Mouse (Mus musculus) erythroblast, adult 5-6 weeks (primary cell): ENCODE measurements around the gene Arhgap30. TPM values are rescaled to one million over a fixed set of nuclear protein-coding genes. Genes with fewer than 3 reads are reported as not detected.

Source experiments
- ATAC-seq: replicated peaks from 2 replicates; pipeline ENCODE4 v1.8.0; 2016; ENCODE audit warnings: moderate number of reproducible peaks, mild to moderate bottlenecking, moderate TSS enrichment, inconsistent platforms; ENCODE audit not compliant: poor library complexity, low FRiP score, severe bottlenecking
- total RNA-seq, 2 experiments: library from RNA; stranded (forward) in 1 of 2; stranded (reverse) in 1 of 2; fragments of 150-400 nt in 1 of 2; fragments of 200-764, 138-1000 nt in 1 of 2; gene quantifications; 2 replicates each; pipeline versions ENCODE4 v1.2.3 to v1.2.4; 2015 to 2017; ENCODE audit warnings: low replicate concordance in 2 of 2

Gene Arhgap30
- total RNA-seq, 2 experiments from 2014 or later = 21.1 to 25.9 TPM

DNA sequence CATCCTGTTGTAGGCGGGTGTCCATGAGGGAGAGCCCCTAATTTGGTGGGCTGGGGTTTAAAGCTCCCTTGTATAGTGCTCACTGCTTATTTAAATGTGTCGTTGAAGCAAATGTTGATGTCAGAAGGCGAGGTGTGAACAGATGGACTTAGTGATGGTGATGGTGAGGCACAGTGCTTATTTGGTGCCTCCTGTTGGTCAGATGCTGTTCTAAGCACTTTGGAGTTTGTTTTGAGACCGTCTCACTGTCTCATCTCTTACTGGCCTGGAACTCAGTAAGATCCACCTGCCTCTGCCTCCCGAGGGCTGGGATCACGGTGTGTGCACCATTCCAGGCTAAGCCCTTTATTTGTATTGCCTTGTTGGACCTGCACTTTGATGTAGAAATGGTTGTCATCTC is 66.2 kb downstream of the Arhgap30 start:
- ATAC-seq = no peak

DNA sequence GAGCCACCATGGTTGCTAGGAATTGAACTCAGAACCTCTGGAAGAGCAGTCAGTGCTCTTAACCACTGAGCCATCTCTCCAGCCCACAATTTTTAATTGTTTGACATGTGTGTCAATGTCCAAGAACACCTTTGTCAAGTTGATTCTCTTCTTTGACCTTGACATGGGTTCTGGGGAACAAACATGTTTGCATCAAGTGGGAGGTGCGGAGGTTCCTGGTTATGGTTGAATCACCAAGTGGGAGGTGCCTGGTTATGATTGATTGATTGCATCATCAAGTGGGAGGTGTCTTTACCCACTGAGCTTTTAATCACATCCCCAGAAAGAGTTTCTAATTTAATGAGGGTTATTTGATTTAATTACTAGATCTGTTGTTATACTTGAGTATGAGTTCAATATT is 68.8 kb downstream of the Arhgap30 start:
- ATAC-seq = no peak

DNA sequence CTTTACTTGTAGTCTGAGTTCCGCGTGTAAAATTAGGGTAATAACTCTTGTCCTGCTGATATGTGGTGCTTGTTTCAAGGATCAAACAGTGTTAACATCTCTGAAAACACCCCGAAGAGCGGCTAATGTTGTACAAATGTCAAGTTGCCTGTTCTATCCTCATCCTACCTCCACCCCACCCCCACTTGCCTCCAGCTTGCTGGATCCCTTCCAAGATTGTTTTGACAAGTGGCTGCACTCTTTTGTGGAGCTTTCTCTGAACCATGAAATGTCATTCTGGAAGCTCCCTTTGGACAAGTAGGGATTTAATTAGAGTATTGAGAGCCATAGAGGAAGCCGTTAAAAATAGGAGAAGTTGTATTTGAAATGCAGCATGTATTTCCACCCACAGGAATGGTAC is 71.0 kb downstream of the Arhgap30 start:
- ATAC-seq = no peak

Other genes starting within 250 kb of the Arhgap30 start
- 15.6 and 40.3 TPM in 2 replicates for gene Sdhc, start 238.4 kb upstream of the Arhgap30 start, total RNA-seq (2015; ENCODE audit: low replicate concordance)
- 9.2 and 20.0 TPM in 2 replicates for gene Sdhc, start 238.4 kb upstream of the Arhgap30 start, total RNA-seq (2017; ENCODE audit: low replicate concordance)
- gene Mpz, start 238.2 kb upstream of the Arhgap30 start, total RNA-seq (2015; ENCODE audit: low replicate concordance) = not detected in 2 replicates
- not detected in 2 replicates for gene Mpz, start 238.2 kb upstream of the Arhgap30 start, total RNA-seq (2017; ENCODE audit: low replicate concordance)
- gene Pcp4l1, start 192.7 kb upstream of the Arhgap30 start, total RNA-seq (2015; ENCODE audit: low replicate concordance) = not detected in 2 replicates
- gene Pcp4l1, start 192.7 kb upstream of the Arhgap30 start, total RNA-seq (2017; ENCODE audit: low replicate concordance) = 0.84 and 3.2 TPM in 2 replicates
- gene Nr1i3, start 175.0 kb upstream of the Arhgap30 start, total RNA-seq (2015; ENCODE audit: low replicate concordance) = not detected in 2 replicates
- gene Nr1i3, start 175.0 kb upstream of the Arhgap30 start, total RNA-seq (2017; ENCODE audit: low replicate concordance) = not detected in 2 replicates
- 4.0 and 4.2 TPM in 2 replicates for gene Tomm40l, start 166.4 kb upstream of the Arhgap30 start, total RNA-seq (2015; ENCODE audit: low replicate concordance)
- gene Tomm40l, start 166.4 kb upstream of the Arhgap30 start, total RNA-seq (2017; ENCODE audit: low replicate concordance) = 2.2 and 2.6 TPM in 2 replicates
- gene Apoa2, start 163.9 kb upstream of the Arhgap30 start, total RNA-seq (2015; ENCODE audit: low replicate concordance) = not detected in 2 replicates
- gene Apoa2, start 163.9 kb upstream of the Arhgap30 start, total RNA-seq (2017; ENCODE audit: low replicate concordance) = not detected in 2 replicates
- 269 and 282 TPM in 2 replicates for gene Fcer1g, start 154.6 kb upstream of the Arhgap30 start, total RNA-seq (2015; ENCODE audit: low replicate concordance)
- 89.5 and 162 TPM in 2 replicates for gene Fcer1g, start 154.6 kb upstream of the Arhgap30 start, total RNA-seq (2017; ENCODE audit: low replicate concordance)
- 0.19 TPM in 1 of 2 replicates, not detected in the other for gene Adamts4, start 138.5 kb upstream of the Arhgap30 start, total RNA-seq (2015; ENCODE audit: low replicate concordance)
- not detected in 2 replicates for gene Adamts4, start 138.5 kb upstream of the Arhgap30 start, total RNA-seq (2017; ENCODE audit: low replicate concordance)
- 62.9 and 78.4 TPM in 2 replicates for gene Ndufs2, start 137.6 kb upstream of the Arhgap30 start, total RNA-seq (2015; ENCODE audit: low replicate concordance)
- 48.0 and 62.1 TPM in 2 replicates for gene Ndufs2, start 137.6 kb upstream of the Arhgap30 start, total RNA-seq (2017; ENCODE audit: low replicate concordance)
- gene B4galt3, start 118.6 kb upstream of the Arhgap30 start, total RNA-seq (2015; ENCODE audit: low replicate concordance) = 8.1 and 11.3 TPM in 2 replicates
- 7.7 and 29.1 TPM in 2 replicates for gene B4galt3, start 118.6 kb upstream of the Arhgap30 start, total RNA-seq (2017; ENCODE audit: low replicate concordance)
- 416 and 462 TPM in 2 replicates for gene Ppox, start 107.8 kb upstream of the Arhgap30 start, total RNA-seq (2015; ENCODE audit: low replicate concordance)
- gene Ppox, start 107.8 kb upstream of the Arhgap30 start, total RNA-seq (2017; ENCODE audit: low replicate concordance) = 506 and 765 TPM in 2 replicates
- 9.6 and 12.1 TPM in 2 replicates for gene Usp21, start 101.0 kb upstream of the Arhgap30 start, total RNA-seq (2015; ENCODE audit: low replicate concordance)
- 9.4 and 13.9 TPM in 2 replicates for gene Usp21, start 101.0 kb upstream of the Arhgap30 start, total RNA-seq (2017; ENCODE audit: low replicate concordance)
- gene Ufc1, start 93.9 kb upstream of the Arhgap30 start, total RNA-seq (2015; ENCODE audit: low replicate concordance) = 23.4 and 28.6 TPM in 2 replicates
- gene Ufc1, start 93.9 kb upstream of the Arhgap30 start, total RNA-seq (2017; ENCODE audit: low replicate concordance) = 13.9 and 19.3 TPM in 2 replicates
- gene Dedd, start 59.8 kb upstream of the Arhgap30 start, total RNA-seq (2015; ENCODE audit: low replicate concordance) = 3.8 and 4.8 TPM in 2 replicates
- 4.3 and 6.7 TPM in 2 replicates for gene Dedd, start 59.8 kb upstream of the Arhgap30 start, total RNA-seq (2017; ENCODE audit: low replicate concordance)
- 6.7 and 7.3 TPM in 2 replicates for gene Nit1, start 43.3 kb upstream of the Arhgap30 start, total RNA-seq (2015; ENCODE audit: low replicate concordance)
- 11.0 and 13.8 TPM in 2 replicates for gene Nit1, start 43.3 kb upstream of the Arhgap30 start, total RNA-seq (2017; ENCODE audit: low replicate concordance)
- gene Pfdn2, start 43.3 kb upstream of the Arhgap30 start, total RNA-seq (2015; ENCODE audit: low replicate concordance) = 5.4 and 7.1 TPM in 2 replicates
- gene Pfdn2, start 43.3 kb upstream of the Arhgap30 start, total RNA-seq (2017; ENCODE audit: low replicate concordance) = 1.5 and 15.1 TPM in 2 replicates
- not detected in 2 replicates for gene Klhdc9, start 28.2 kb upstream of the Arhgap30 start, total RNA-seq (2015; ENCODE audit: low replicate concordance)
- gene Klhdc9, start 28.2 kb upstream of the Arhgap30 start, total RNA-seq (2017; ENCODE audit: low replicate concordance) = not detected in 2 replicates
- gene Nectin4, start 18.9 kb upstream of the Arhgap30 start, total RNA-seq (2015; ENCODE audit: low replicate concordance) = not detected in 2 replicates
- gene Nectin4, start 18.9 kb upstream of the Arhgap30 start, total RNA-seq (2017; ENCODE audit: low replicate concordance) = 0.68 TPM in 1 of 2 replicates, not detected in the other
- 2.7 and 12.7 TPM in 2 replicates for gene Usf1, start 22.4 kb downstream of the Arhgap30 start, total RNA-seq (2015; ENCODE audit: low replicate concordance)
- gene Usf1, start 22.4 kb downstream of the Arhgap30 start, total RNA-seq (2017; ENCODE audit: low replicate concordance) = 9.1 and 23.1 TPM in 2 replicates
- gene Tstd1, start 29.9 kb downstream of the Arhgap30 start, total RNA-seq (2015; ENCODE audit: low replicate concordance) = not detected in 2 replicates
- not detected in 2 replicates for gene Tstd1, start 29.9 kb downstream of the Arhgap30 start, total RNA-seq (2017; ENCODE audit: low replicate concordance)
- not detected in 2 replicates for gene F11r, start 48.6 kb downstream of the Arhgap30 start, total RNA-seq (2015; ENCODE audit: low replicate concordance)
- 0.42 TPM in 1 of 2 replicates, not detected in the other for gene F11r, start 48.6 kb downstream of the Arhgap30 start, total RNA-seq (2017; ENCODE audit: low replicate concordance)
- 0.84 and 4.8 TPM in 2 replicates for gene Alyref2, start 114.5 kb downstream of the Arhgap30 start, total RNA-seq (2015; ENCODE audit: low replicate concordance)
- 0.60 and 1.4 TPM in 2 replicates for gene Alyref2, start 114.5 kb downstream of the Arhgap30 start, total RNA-seq (2017; ENCODE audit: low replicate concordance)
- gene Itln1, start 146.3 kb downstream of the Arhgap30 start, total RNA-seq (2015; ENCODE audit: low replicate concordance) = not detected in 2 replicates
- gene Itln1, start 146.3 kb downstream of the Arhgap30 start, total RNA-seq (2017; ENCODE audit: low replicate concordance) = not detected in 2 replicates
- 2.3 and 3.1 TPM in 2 replicates for gene Cd244a, start 170.2 kb downstream of the Arhgap30 start, total RNA-seq (2015; ENCODE audit: low replicate concordance)
- gene Cd244a, start 170.2 kb downstream of the Arhgap30 start, total RNA-seq (2017; ENCODE audit: low replicate concordance) = 5.2 and 8.3 TPM in 2 replicates
- 7.1 and 8.8 TPM in 2 replicates for gene Ly9, start 218.5 kb downstream of the Arhgap30 start, total RNA-seq (2015; ENCODE audit: low replicate concordance)
- 5.8 and 10.0 TPM in 2 replicates for gene Ly9, start 218.5 kb downstream of the Arhgap30 start, total RNA-seq (2017; ENCODE audit: low replicate concordance)